Mouse (Mus musculus) myocyte (in vitro differentiated cells): ENCODE measurements around the gene Ern1.

Experiments used
- CEBPB ChIP-seq: IDR thresholded peaks from 2 replicates; pipeline ENCODE4 v1.6.1; 2011; ENCODE audit warnings: mild to moderate bottlenecking, moderate library complexity; ENCODE audit not compliant: poor library complexity, insufficient read depth, severe bottlenecking
- MAX ChIP-seq: IDR thresholded peaks from one replicate; pipeline ENCODE4 v1.6.1; 2011; ENCODE audit warnings: low read depth, mild to moderate bottlenecking, control low read depth
- MYOD1 ChIP-seq, 3 experiments: IDR thresholded peaks; one replicate each; pipeline ENCODE4 v1.6.1; 2011; ENCODE audit warnings: control low read depth in 2 of 3, low read depth in 2 of 3, mild to moderate bottlenecking in 2 of 3, moderate library complexity in 1 of 3; ENCODE audit not compliant: insufficient read length in 2 of 3, control insufficient read depth in 1 of 3
- POLR2A ChIP-seq: IDR thresholded peaks from one replicate; pipeline ENCODE4 v1.6.1; 2011; ENCODE audit warnings: low read depth, mild to moderate bottlenecking, control low read depth, moderate library complexity; ENCODE audit not compliant: insufficient read length
- POLR2AphosphoS2 ChIP-seq: IDR thresholded peaks from one replicate; pipeline ENCODE4 v1.6.1; 2011; ENCODE audit warnings: low read depth, control low read depth; ENCODE audit not compliant: insufficient read length
- REST ChIP-seq: IDR thresholded peaks from one replicate; pipeline ENCODE4 v1.6.1; 2011; ENCODE audit warnings: mild to moderate bottlenecking, control low read depth, moderate library complexity; ENCODE audit not compliant: insufficient read depth, insufficient read length
- SRF ChIP-seq: IDR thresholded peaks from one replicate; pipeline ENCODE4 v1.6.1; 2011; ENCODE audit warnings: low read depth; ENCODE audit not compliant: control insufficient read depth, insufficient read length

- TF ChIP-seq MYOD1 (IDR thresholded peaks at IDR 0.05; ENCODE audit: control insufficient read depth in 1 of 3, insufficient read length in 2 of 3, low read depth in 2 of 3), result no peak
- TF ChIP-seq POLR2AphosphoS2, result no peak
- TF ChIP-seq MAX, result no peak
- no peak for TF ChIP-seq POLR2A
- no peak for TF ChIP-seq SRF
- no peak for TF ChIP-seq REST
- no peak for TF ChIP-seq CEBPB
These were observed 48.1 kb upstream of the Ern1 start for GRCm38 (mm10) chr11:106535660-106536252.
